Mouse (Mus musculus) midbrain, embryonic 15.5 days (tissue): Measurements from ENCODE around the gene Olfr1276. TPM values are rescaled to one million over a fixed set of nuclear protein-coding genes. Genes with fewer than 3 reads are reported as not detected.

Experiments
- ATAC-seq: fragments of 200-750 bp; cut with Nextera tagmentation; replicated peaks from 2 replicates; pipeline ENCODE4 v1.8.0; 2017; ENCODE audit warnings: moderate TSS enrichment
- H3K27ac ChIP-seq: fragments of 300-500 bp; sonication (generic); 2 replicates; pipeline ENCODE4 v1.5.1; 2015; ENCODE audit warnings: mild to moderate bottlenecking, inconsistent platforms
- H3K27me3 ChIP-seq: fragments of 300-500 bp; sonication (generic); replicated peaks from 2 replicates; pipeline ENCODE4 v1.6.1; 2015; ENCODE audit warnings: inconsistent platforms
- H3K36me3 ChIP-seq: fragments of 300-500 bp; sonication (generic); replicated peaks from 2 replicates; pipeline ENCODE4 v1.6.1; 2015; ENCODE audit warnings: inconsistent platforms
- H3K4me1 ChIP-seq: fragments of 300-500 bp; sonication (generic); 2 replicates; pipeline ENCODE4 v1.6.1; 2015; ENCODE audit warnings: inconsistent platforms
- H3K4me2 ChIP-seq: fragments of 300-500 bp; sonication (generic); 2 replicates; pipeline ENCODE4 v1.6.1; 2015; ENCODE audit warnings: inconsistent platforms, mild to moderate bottlenecking, moderate library complexity
- H3K4me3 ChIP-seq: fragments of 300-500 bp; sonication (generic); 2 replicates; pipeline ENCODE4 v1.5.1; 2015; ENCODE audit warnings: mild to moderate bottlenecking, inconsistent platforms
- H3K9ac ChIP-seq: fragments of 300-500 bp; sonication (generic); 2 replicates; pipeline ENCODE4 v1.6.1; 2015; ENCODE audit warnings: mild to moderate bottlenecking, inconsistent platforms
- H3K9me3 ChIP-seq: fragments of 300-500 bp; sonication (generic); 2 replicates; pipeline ENCODE4 v1.6.1; 2016; ENCODE audit warnings: inconsistent platforms
- WGBS: fragments of 180-500 bp; shearing (Covaris S2); methylation state at CpG from one replicate; pipeline ENCODE4 v1.1.7; 2015; ENCODE audit warnings: mixed read lengths; 5-methylcytosine and 5-hydroxymethylcytosine counted together
- polyA plus RNA-seq: library from polyadenylated mRNA; unstranded; fragments of >200 nt; fragmentation: Nextera tagmentation; extraction: Ambion mirVana; gene quantifications from 2 replicates; pipeline ENCODE4 v1.2.1, GENCODE M21; 2015

Gene Olfr1276
- not detected in 2 replicates for polyA plus RNA-seq

DNA sequence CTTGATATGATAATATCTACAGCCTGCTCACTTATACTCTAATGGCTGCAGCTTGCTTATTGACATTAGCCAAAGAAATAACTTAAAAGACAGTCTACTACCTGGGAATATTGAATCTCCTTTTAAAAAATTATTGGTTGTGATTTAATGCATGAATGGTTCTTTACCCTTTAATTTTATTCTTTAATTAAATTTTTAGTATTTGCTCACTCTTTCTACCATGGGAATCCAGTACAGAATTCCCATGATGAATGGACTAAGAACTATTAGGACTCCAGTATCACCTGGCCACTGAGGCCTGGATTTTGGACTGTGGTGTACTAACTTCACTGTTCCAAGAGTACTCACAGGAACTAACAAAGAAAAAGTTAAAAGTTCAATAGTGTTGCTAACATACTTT, at the start of gene Olfr1276:
Gene Olfr1276, plus strand, starts transcription at position 301 of the 400 bp plus-strand sequence.
- H3K27ac ChIP-seq = no peak within 1 kb of the TSS
- no peak within 1 kb of the TSS for H3K4me3 ChIP-seq
- H3K9ac ChIP-seq = no peak within 1 kb of the TSS
- ATAC-seq = no peak
- H3K9me3 ChIP-seq = no peaks in the 10 kb centered on the region
- no peaks in the 10 kb centered on the region for H3K4me1 ChIP-seq
- no peaks in the 10 kb centered on the region for H3K36me3 ChIP-seq
- no peak within 1 kb of the TSS for H3K4me2 ChIP-seq
- no peaks in the 10 kb centered on the region for H3K27me3 ChIP-seq

- no peaks in the 10 kb centered on the region for H3K27me3 ChIP-seq
- ATAC-seq = no peak
- WGBS = 92% methylated on average over 6 of the region's 6 CpGs
Measured at GRCm38 (mm10) chr2:111229502-111229901, 24.8 kb upstream of the Olfr1276 start, which contains the start of gene 4930430A15Rik. 4930430A15Rik (minus strand) TSS chr2:111229602.

GRCm38 (mm10) chr2:111235186-111235585, 19.1 kb upstream of the Olfr1276 start, which contains the start of gene Olfr1275:
Olfr1275 (minus strand) TSS chr2:111235286.
- no peak for ATAC-seq
- no peak within 1 kb of the TSS for H3K27ac ChIP-seq
- H3K27me3 ChIP-seq = no peaks in the 10 kb centered on the region
- no peaks in the 10 kb centered on the region for H3K4me1 ChIP-seq
- H3K4me2 ChIP-seq = no peak within 1 kb of the TSS
- no peaks in the 10 kb centered on the region for H3K36me3 ChIP-seq
- no peak within 1 kb of the TSS for H3K9ac ChIP-seq
- no peaks in the 10 kb centered on the region for H3K9me3 ChIP-seq
- no peak within 1 kb of the TSS for H3K4me3 ChIP-seq
- whole genome bisulfite sequencing = 80% methylated on average over 1 of the region's 1 CpGs

More at GRCm38 (mm10) chr2:111229502-111229901, 24.8 kb upstream of the Olfr1276 start, which contains the start of gene 4930430A15Rik:
- Histone ChIP-seq H3K4me1 (no peaks in the 10 kb centered on the region), H3K4me3 (no peak within 1 kb of the TSS), H3K36me3 (no peaks in the 10 kb centered on the region), H3K27ac (no peak within 1 kb of the TSS), H3K4me2 (no peak within 1 kb of the TSS), H3K9ac (no peak within 1 kb of the TSS), H3K9me3 (no peaks in the 10 kb centered on the region)

GRCm38 (mm10) chr2:111274006-111274405, 19.7 kb downstream of the Olfr1276 start, which contains the start of gene Olfr1277:
Olfr1277 (minus strand) TSS chr2:111274106.
- Histone ChIP-seq H3K36me3 (no peaks in the 10 kb centered on the region), H3K9me3 (no peaks in the 10 kb centered on the region), H3K9ac (no peak within 1 kb of the TSS), H3K4me2 (no peak within 1 kb of the TSS), H3K27ac (no peak within 1 kb of the TSS), H3K27me3 (no peaks in the 10 kb centered on the region), H3K4me1 (no peaks in the 10 kb centered on the region), H3K4me3 (no peak within 1 kb of the TSS)
- 85% methylated on average over 2 of the region's 2 CpGs for WGBS
- no peak for ATAC-seq

DNA sequence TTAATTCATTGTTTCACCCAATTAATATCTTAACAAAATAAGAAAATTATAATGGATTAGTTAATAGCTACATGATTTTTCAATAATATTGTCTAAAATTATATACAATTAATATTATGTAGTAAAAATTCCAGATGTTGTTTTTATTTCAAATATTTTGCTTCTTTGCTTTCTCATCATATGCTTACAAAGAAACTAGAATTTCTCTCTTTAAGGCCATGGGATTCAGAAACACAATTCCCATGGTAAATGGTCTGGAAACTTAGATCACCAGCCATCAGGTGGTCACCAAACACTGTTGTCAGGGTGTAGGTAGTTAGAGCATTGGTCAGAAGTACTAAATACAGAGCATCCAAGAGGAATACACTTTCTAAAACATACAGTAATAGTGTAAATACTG, 35.5 kb downstream of the Olfr1276 start, which contains the start of gene Olfr1278:
Gene Olfr1278, plus strand, starts transcription at position 301 of the 400 bp plus-strand sequence.
- no peak for ATAC-seq
- no peaks in the 10 kb centered on the region for H3K9me3 ChIP-seq
- no peak within 1 kb of the TSS for H3K9ac ChIP-seq
- H3K4me2 ChIP-seq = no peak within 1 kb of the TSS
- H3K4me3 ChIP-seq = no peak within 1 kb of the TSS
- no peaks in the 10 kb centered on the region for H3K4me1 ChIP-seq
- H3K27me3 ChIP-seq = no peaks in the 10 kb centered on the region
- no peaks in the 10 kb centered on the region for H3K36me3 ChIP-seq
- no peak within 1 kb of the TSS for H3K27ac ChIP-seq

- H3K27me3 ChIP-seq = no peaks in the 10 kb centered on the region
- H3K27ac ChIP-seq = no peak overlapping the region
- no peak overlapping the region for H3K4me2 ChIP-seq
- no peak overlapping the region for H3K9ac ChIP-seq
- H3K36me3 ChIP-seq = no peaks in the 10 kb centered on the region
- no peaks in the 10 kb centered on the region for H3K9me3 ChIP-seq
- ATAC-seq = no peak
- H3K4me1 ChIP-seq = no peaks in the 10 kb centered on the region
- H3K4me3 ChIP-seq = no peak overlapping the region
Measured at GRCm38 (mm10) chr2:111298541-111298940, 44.2 kb downstream of the Olfr1276 start.

GRCm38 (mm10) chr2:111300374-111300773, 46.1 kb downstream of the Olfr1276 start, which contains the start of gene Olfr1279:
Olfr1279 (plus strand) TSS chr2:111300635.
- Histone ChIP-seq H3K36me3 (no peaks in the 10 kb centered on the region), H3K9ac (no peak within 1 kb of the TSS), H3K4me1 (no peaks in the 10 kb centered on the region), H3K27me3 (no peaks in the 10 kb centered on the region), H3K9me3 (no peaks in the 10 kb centered on the region), H3K27ac (no peak within 1 kb of the TSS), H3K4me2 (no peak within 1 kb of the TSS), H3K4me3 (no peak within 1 kb of the TSS)
- no peak for ATAC-seq

Other genes starting within 250 kb of the Olfr1276 start
- not detected in 2 replicates for gene Gm13941, start 148.5 kb upstream of the Olfr1276 start, polyA plus RNA-seq
- not detected in 2 replicates for gene Gm15130, start 101.6 kb upstream of the Olfr1276 start, polyA plus RNA-seq
- gene 4930430A15Rik, start 24.9 kb upstream of the Olfr1276 start, polyA plus RNA-seq = not detected in 2 replicates
- gene Olfr1275, start 19.2 kb upstream of the Olfr1276 start, polyA plus RNA-seq = not detected in 2 replicates
- gene Olfr1277, start 19.6 kb downstream of the Olfr1276 start, polyA plus RNA-seq = not detected in 2 replicates
- not detected in 2 replicates for gene Olfr1278, start 35.6 kb downstream of the Olfr1276 start, polyA plus RNA-seq
- not detected in 2 replicates for gene Olfr1279, start 46.1 kb downstream of the Olfr1276 start, polyA plus RNA-seq
- gene Olfr1280, start 59.5 kb downstream of the Olfr1276 start, polyA plus RNA-seq = not detected in 2 replicates
- not detected in 2 replicates for gene Olfr1281, start 72.0 kb downstream of the Olfr1276 start, polyA plus RNA-seq
- gene Olfr1282, start 81.6 kb downstream of the Olfr1276 start, polyA plus RNA-seq = not detected in 2 replicates
- not detected in 2 replicates for gene Olfr1283, start 112.3 kb downstream of the Olfr1276 start, polyA plus RNA-seq
- not detected in 2 replicates for gene Olfr1284, start 121.0 kb downstream of the Olfr1276 start, polyA plus RNA-seq
- not detected in 2 replicates for gene Olfr1286, start 168.6 kb downstream of the Olfr1276 start, polyA plus RNA-seq
- not detected in 2 replicates for gene Olfr1287, start 194.6 kb downstream of the Olfr1276 start, polyA plus RNA-seq
- gene Olfr1288, start 219.6 kb downstream of the Olfr1276 start, polyA plus RNA-seq = not detected in 2 replicates
- gene Olfr1289, start 226.3 kb downstream of the Olfr1276 start, polyA plus RNA-seq = not detected in 2 replicates
- gene Olfr1290, start 239.3 kb downstream of the Olfr1276 start, polyA plus RNA-seq = not detected in 2 replicates
- not detected in 2 replicates for gene Olfr1291-ps1, start 242.7 kb downstream of the Olfr1276 start, polyA plus RNA-seq